Mouse (Mus musculus) heart, adult 11 months (tissue): ENCODE data around the gene Gabrg3.
"Not testable (repeated sequence)": the region's sequence is repeated elsewhere in the genome, so short reads cannot be mapped to it uniquely, and the experiment has no call there.

Experiments
- DNase-seq: peaks from one replicate; pipeline ENCODE4 v3.0.0; 2022

The Gabrg3 gene

GRCm38 (mm10) chr7:57307337-57307736, 79.7 kb downstream of the Gabrg3 start:
- DNase-seq, result peak; percentile 66

- peak; percentile 52 for DNase-seq
Measured at GRCm38 (mm10) chr7:57296639-57297038, 90.3 kb downstream of the Gabrg3 start.

GRCm38 (mm10) chr7:57294127-57294526, 92.9 kb downstream of the Gabrg3 start:
- peak; percentile 15 for DNase-seq

- peak; percentile 27 for DNase-seq
Measured at GRCm38 (mm10) chr7:57293564-57293963, 93.4 kb downstream of the Gabrg3 start.

- peak; percentile 58 for DNase-seq
Measured at GRCm38 (mm10) chr7:57283186-57283585, 103.8 kb downstream of the Gabrg3 start.

- no peak for DNase-seq
Measured at GRCm38 (mm10) chr7:57278841-57279240, 108.1 kb downstream of the Gabrg3 start.

- no peak for DNase-seq
Measured at GRCm38 (mm10) chr7:57260201-57260600, 126.8 kb downstream of the Gabrg3 start.

- no peak for DNase-seq
Measured at GRCm38 (mm10) chr7:57258893-57259574, 128.0 kb downstream of the Gabrg3 start.

- DNase-seq, result no peak
Measured at GRCm38 (mm10) chr7:57243981-57244380, 143.0 kb downstream of the Gabrg3 start.

GRCm38 (mm10) chr7:57214119-57214518, 172.9 kb downstream of the Gabrg3 start:
- DNase-seq, result no peak

- no peak for DNase-seq
Measured at GRCm38 (mm10) chr7:57186015-57186414, 201.0 kb downstream of the Gabrg3 start.

- not testable (repeated sequence) for DNase-seq
Measured at GRCm38 (mm10) chr7:57175891-57176545, 211.0 kb downstream of the Gabrg3 start.

GRCm38 (mm10) chr7:57166931-57167330, 220.1 kb downstream of the Gabrg3 start:
- no peak for DNase-seq

GRCm38 (mm10) chr7:57158211-57158610, 228.8 kb downstream of the Gabrg3 start:
- no peak for DNase-seq

- no peak for DNase-seq
Measured at GRCm38 (mm10) chr7:57153743-57154142, 233.2 kb downstream of the Gabrg3 start.

- DNase-seq, result no peak
Measured at GRCm38 (mm10) chr7:57150768-57151167, 236.2 kb downstream of the Gabrg3 start.

GRCm38 (mm10) chr7:57138072-57138704, 248.8 kb downstream of the Gabrg3 start:
- DNase-seq, result no peak

- no peak for DNase-seq
Measured at GRCm38 (mm10) chr7:57133009-57133408, 254.0 kb downstream of the Gabrg3 start.

GRCm38 (mm10) chr7:57132471-57132870, 254.5 kb downstream of the Gabrg3 start:
- DNase-seq, result no peak

- DNase-seq, result no peak
Measured at GRCm38 (mm10) chr7:57100065-57100464, 286.9 kb downstream of the Gabrg3 start.

- no peak for DNase-seq
Measured at GRCm38 (mm10) chr7:57082071-57082470, 304.9 kb downstream of the Gabrg3 start.

GRCm38 (mm10) chr7:57071435-57072160, 315.4 kb downstream of the Gabrg3 start:
- DNase-seq, result no peak

- DNase-seq, result no peak
Measured at GRCm38 (mm10) chr7:57065398-57065797, 321.6 kb downstream of the Gabrg3 start.
